Mouse (Mus musculus) liver, adult (tissue): ENCODE measurements around the gene Shank1.

Experiments
- GATA4 ChIP-seq: IDR thresholded peaks from 2 replicates; pipeline ENCODE4 v1.6.1; 2014; ENCODE audit warnings: mild to moderate bottlenecking, low read length; ENCODE audit not compliant: insufficient replicate concordance

Shank1 gene

GRCm38 (mm10) chr7:44287760-44288159 lies 22.3 kb upstream of the Shank1 start:
- TF ChIP-seq GATA4 = no peak

GRCm38 (mm10) chr7:44290986-44291385 lies 19.1 kb upstream of the Shank1 start:
- no peak for TF ChIP-seq GATA4

- TF ChIP-seq GATA4 = no peak
These were observed 18.6 kb upstream of the Shank1 start for GRCm38 (mm10) chr7:44291418-44291817.

- TF ChIP-seq GATA4 = no peak
These were observed 6.4 kb upstream of the Shank1 start for GRCm38 (mm10) chr7:44303346-44304340.

GRCm38 (mm10) chr7:44304463-44304774 lies 5.6 kb upstream of the Shank1 start:
- no peak for TF ChIP-seq GATA4

- TF ChIP-seq GATA4 = no peak
These were observed 5.0 kb upstream of the Shank1 start for GRCm38 (mm10) chr7:44304775-44305641.

GRCm38 (mm10) chr7:44305686-44306085 lies 4.4 kb upstream of the Shank1 start:
- no peak for TF ChIP-seq GATA4

GRCm38 (mm10) chr7:44306516-44307240 lies 3.4 kb upstream of the Shank1 start, which contains the start of gene Clec11a:
TSS of gene Clec11a (minus strand) at chr7:44306902.
- TF ChIP-seq GATA4 = no peak

GRCm38 (mm10) chr7:44307261-44308020 lies 2.6 kb upstream of the Shank1 start:
- no peak for TF ChIP-seq GATA4

GRCm38 (mm10) chr7:44310285-44310877 lies 328 bp downstream of the Shank1 start:
- no peak for TF ChIP-seq GATA4

GRCm38 (mm10) chr7:44310878-44311712 lies 1.0 kb downstream of the Shank1 start:
- TF ChIP-seq GATA4 = no peak

GRCm38 (mm10) chr7:44311713-44312304 lies 1.8 kb downstream of the Shank1 start:
- TF ChIP-seq GATA4 = no peak

GRCm38 (mm10) chr7:44312484-44312883 lies 2.4 kb downstream of the Shank1 start:
- TF ChIP-seq GATA4 = no peak
